Mouse (Mus musculus) heart, postnatal 0 days (tissue): ENCODE data around the gene Ipo7. TPM values are rescaled to one million over a fixed set of nuclear protein-coding genes. Genes with fewer than 3 reads are reported as not detected.

Experiments
- ATAC-seq: fragments of 200-750 bp; cut with Nextera tagmentation; 2 replicates; pipeline ENCODE4 v1.8.0; 2017; ENCODE audit warnings: low read depth, moderate number of reproducible peaks, moderate library complexity; ENCODE audit not compliant: insufficient read depth
- DNase-seq: peaks from one replicate; pipeline ENCODE4 v3.0.0-alpha.2; 2016; ENCODE audit warnings: low spot score
- H3K27ac ChIP-seq: fragments of 300-500 bp; sonication (generic); 2 replicates; pipeline ENCODE4 v1.5.1; 2014; ENCODE audit warnings: low read depth, mild to moderate bottlenecking
- H3K27me3 ChIP-seq: fragments of 300-500 bp; sonication (generic); 2 replicates; pipeline ENCODE4 v1.6.1; 2014; ENCODE audit warnings: low read length, mixed read lengths; ENCODE audit not compliant: control insufficient read depth, insufficient read depth
- H3K36me3 ChIP-seq: fragments of 300-500 bp; sonication (generic); replicated peaks from 2 replicates; pipeline ENCODE4 v1.6.1; 2014; ENCODE audit warnings: low read length, mixed read lengths; ENCODE audit not compliant: control insufficient read depth, insufficient read depth
- H3K4me1 ChIP-seq: fragments of 300-500 bp; sonication (generic); 2 replicates; pipeline ENCODE4 v1.6.1; 2014; ENCODE audit warnings: antibody characterized with exemption; ENCODE audit not compliant: control insufficient read depth, insufficient read depth
- H3K4me2 ChIP-seq: fragments of 300-500 bp; sonication (generic); 2 replicates; pipeline ENCODE4 v1.6.1; 2014; ENCODE audit warnings: low read depth, mild to moderate bottlenecking, low read length, moderate library complexity
- H3K4me3 ChIP-seq: fragments of 300-500 bp; sonication (generic); 2 replicates; pipeline ENCODE4 v1.5.1; 2014; ENCODE audit warnings: low read depth, low read length
- H3K9ac ChIP-seq: fragments of 300-500 bp; sonication (generic); replicated peaks from 2 replicates; pipeline ENCODE4 v1.6.1; 2014; ENCODE audit warnings: low read depth, low read length, mixed read lengths
- H3K9me3 ChIP-seq: fragments of 300-500 bp; sonication (generic); replicated peaks from 2 replicates; pipeline ENCODE4 v1.6.1; 2016; ENCODE audit warnings: low read length; ENCODE audit not compliant: control insufficient read depth
- CTCF ChIP-seq: IDR thresholded peaks from 2 replicates; pipeline ENCODE4 v1.5.1; 2016; ENCODE audit warnings: antibody characterized with exemption, control low read depth, low read depth
- EP300 ChIP-seq: IDR thresholded peaks from 2 replicates; pipeline ENCODE4 v1.6.1; 2016; ENCODE audit warnings: antibody characterized with exemption, low read depth
- WGBS: fragments of 180-500 bp; shearing (Covaris S2); extraction: QIAGEN DNeasy Blood & Tissue Kit; methylation state at CpG from one replicate; pipeline ENCODE4 v1.1.7; 2014; 5-methylcytosine and 5-hydroxymethylcytosine counted together
- polyA plus RNA-seq: library from polyadenylated mRNA; unstranded; fragments of >200 nt; fragmentation: Nextera tagmentation; extraction: Ambion mirVana; gene quantifications from 2 replicates; pipeline ENCODE4 v1.2.1, GENCODE M21; 2015
- total RNA-seq: library from RNA; depleted of rRNA; stranded (reverse); fragments of >200 nt; gene quantifications from 2 replicates; pipeline ENCODE4 v1.2.3, GENCODE M21; 2014; ENCODE audit warnings: low replicate concordance

The Ipo7 gene
- total and polyA plus RNA-seq, 2 experiments from 2014 or later, result 24.3 to 72.6 TPM

DNA sequence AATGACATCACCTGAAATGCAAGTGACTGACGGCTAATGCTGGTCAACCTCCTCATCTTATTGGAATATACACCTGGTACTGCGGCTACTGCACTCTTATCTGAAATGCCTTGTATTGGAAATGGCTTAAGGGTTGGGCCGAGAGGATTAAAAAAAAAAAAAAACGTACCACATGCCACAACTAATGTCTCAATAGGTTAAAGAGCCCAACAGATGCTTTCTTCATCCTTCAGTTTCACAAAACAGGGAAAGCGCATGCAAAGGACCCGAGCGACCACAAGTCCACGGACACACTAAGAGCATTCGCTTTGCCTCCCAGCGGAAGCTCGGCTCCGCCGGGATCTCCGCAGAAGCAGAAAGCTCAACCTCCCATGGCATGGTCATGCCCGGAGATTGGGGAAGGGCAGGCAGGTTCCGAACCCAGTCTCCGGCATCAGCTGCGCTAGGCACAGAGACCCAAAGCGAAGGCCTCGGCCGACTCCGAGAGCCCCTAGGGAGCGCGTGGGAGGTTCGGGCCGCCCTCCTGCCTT lies 42.7 kb downstream of the Ipo7 start:
- under 1% methylated on average over 26 of the region's 26 CpGs for WGBS

DNA sequence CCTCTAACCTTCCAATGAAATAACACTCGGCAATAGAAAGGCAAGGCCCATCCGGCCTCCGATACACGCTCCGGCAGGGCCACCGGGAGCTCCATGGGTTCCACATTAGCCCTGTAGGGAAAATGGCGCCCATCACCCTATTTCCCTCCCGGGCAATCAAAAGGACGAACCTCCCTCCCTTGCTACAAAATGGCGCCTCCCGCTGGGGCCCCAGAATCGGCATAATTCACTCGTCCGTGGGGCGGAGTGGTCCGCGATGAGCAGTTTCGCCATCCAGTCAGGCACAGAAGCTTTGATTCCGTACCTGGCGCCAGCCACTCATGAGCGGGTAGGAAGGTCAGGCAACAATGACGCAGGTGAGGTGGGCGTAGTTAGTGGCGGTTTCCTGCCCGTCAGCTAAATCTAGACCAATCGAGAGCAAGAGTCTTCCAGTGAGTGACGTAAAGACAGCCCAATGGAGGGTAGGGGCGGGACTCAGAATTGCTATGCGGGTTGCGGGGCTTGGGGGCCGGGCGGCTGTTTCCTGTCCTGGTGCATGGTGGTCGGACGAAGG lies 43.2 kb downstream of the Ipo7 start, which contains the start of gene Zfp143:
Zfp143 (plus strand) TSS at position 19 of the 553 bp plus-strand sequence.
- Histone ChIP-seq H3K27ac (peak within 1 kb of the TSS; percentile 100), H3K27me3 (no peaks in the 10 kb centered on the region), H3K9ac (peak within 1 kb of the TSS; percentile 91), H3K4me2 (peak within 1 kb of the TSS; percentile 75), H3K4me3 (peak within 1 kb of the TSS; percentile 70), H3K4me1 (peaks cover 16% of the 10 kb centered on the region; the same call in 1 of the 2 replicates), H3K9me3 (no peaks in the 10 kb centered on the region), H3K36me3 (peaks cover 9% of the 10 kb centered on the region)
- ATAC-seq (peak; percentile 96), DNase-seq (peak; percentile 100)
- WGBS, result under 1% methylated on average over 34 of the region's 34 CpGs
- TF ChIP-seq EP300, result peak; percentile 28; the same call in 1 of the 2 replicates
- no peak for TF ChIP-seq CTCF

More for the DNA sequence above, 42.7 kb downstream of the Ipo7 start:
- TF ChIP-seq CTCF (no peak), EP300 (no peak)
- DNase-seq (peak; percentile 31), ATAC-seq (peak; percentile 1; the same call in 1 of the 2 replicates)
- Histone ChIP-seq H3K27ac (peak overlapping the region; percentile 99), H3K4me1 (peaks cover 16% of the 10 kb centered on the region; the same call in 1 of the 2 replicates), H3K9me3 (no peaks in the 10 kb centered on the region), H3K4me3 (peak overlapping the region; percentile 69), H3K4me2 (peak overlapping the region; percentile 67), H3K27me3 (no peaks in the 10 kb centered on the region), H3K36me3 (peaks cover 12% of the 10 kb centered on the region), H3K9ac (peak overlapping the region; percentile 91)

DNA sequence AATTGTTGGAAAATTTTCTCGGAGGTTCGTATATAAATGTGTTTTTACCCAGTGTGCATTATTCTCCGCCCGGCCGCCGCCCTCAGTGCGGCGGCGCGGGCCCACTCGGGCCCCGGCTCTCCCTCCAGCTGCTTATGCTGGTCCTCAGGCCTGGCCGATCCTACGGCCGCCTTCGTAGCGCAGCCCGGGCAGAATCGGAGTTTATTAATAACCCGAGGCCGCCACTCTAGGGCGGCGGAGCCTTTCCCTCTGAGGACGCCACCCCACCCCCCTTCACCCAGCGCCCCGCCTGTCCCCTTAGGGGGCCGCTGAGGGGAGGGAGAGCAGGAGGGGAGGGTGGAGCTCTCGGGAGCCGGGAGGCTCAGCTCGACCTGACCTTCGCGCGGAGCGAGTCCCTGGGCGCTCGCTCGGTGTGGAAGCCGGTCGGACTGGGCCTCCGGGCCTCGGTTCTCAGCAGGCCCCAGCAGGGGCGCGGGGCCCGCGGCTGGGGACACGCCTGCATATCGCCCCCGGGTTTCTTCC lies 43.7 kb downstream of the Ipo7 start:
- Histone ChIP-seq H3K27me3 (no peaks in the 10 kb centered on the region), H3K4me3 (peak overlapping the region; percentile 70), H3K27ac (peak overlapping the region; percentile 100), H3K9me3 (no peaks in the 10 kb centered on the region), H3K9ac (peak overlapping the region; percentile 88), H3K4me2 (peak overlapping the region; percentile 75), H3K4me1 (peaks cover 16% of the 10 kb centered on the region; the same call in 1 of the 2 replicates), H3K36me3 (peaks cover 5% of the 10 kb centered on the region)
- peak; percentile 95 for DNase-seq
- TF ChIP-seq CTCF, result no peak
- peak; percentile 14; the same call in 1 of the 2 replicates for TF ChIP-seq EP300
- under 1% methylated on average over 48 of the region's 48 CpGs for WGBS
- peak; percentile 86 for ATAC-seq

DNA sequence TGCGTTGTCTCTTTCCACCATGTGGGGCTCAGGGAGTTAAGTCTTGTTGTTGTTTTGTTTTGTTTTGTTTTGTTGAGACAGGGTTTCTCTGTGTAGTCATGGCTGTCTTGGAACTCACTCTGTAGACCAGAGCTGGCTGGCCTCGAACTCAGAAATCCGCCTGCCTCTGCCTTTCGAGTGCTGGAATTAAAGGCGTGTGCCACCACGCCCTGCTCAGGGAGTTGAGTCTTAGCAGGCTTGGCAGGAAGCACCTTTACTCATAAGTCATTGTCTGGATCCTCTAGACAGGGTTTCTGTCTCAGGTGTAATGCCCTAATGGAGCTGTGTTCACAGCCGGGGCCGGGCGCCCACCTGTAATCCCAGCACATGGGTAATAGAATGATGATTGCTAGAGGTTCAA lies 45.7 kb downstream of the Ipo7 start:
- 0 out of 2 replicates have a peak overlapping the region, but pooled peaks have one; percentile 100 for H3K27ac ChIP-seq
- ATAC-seq (no peak), DNase-seq (no peak)
- H3K9ac ChIP-seq, result no peak overlapping the region
- no peaks in the 10 kb centered on the region for H3K9me3 ChIP-seq
- H3K4me1 ChIP-seq, result peaks cover 16% of the 10 kb centered on the region; the same call in 1 of the 2 replicates
- peaks cover 9% of the 10 kb centered on the region for H3K36me3 ChIP-seq
- 98% methylated on average over 9 of the region's 9 CpGs for WGBS
- H3K4me2 ChIP-seq, result no peak overlapping the region
- no peak for TF ChIP-seq EP300
- no peak for TF ChIP-seq CTCF
- H3K27me3 ChIP-seq, result no peaks in the 10 kb centered on the region
- H3K4me3 ChIP-seq, result no peak overlapping the region

DNA sequence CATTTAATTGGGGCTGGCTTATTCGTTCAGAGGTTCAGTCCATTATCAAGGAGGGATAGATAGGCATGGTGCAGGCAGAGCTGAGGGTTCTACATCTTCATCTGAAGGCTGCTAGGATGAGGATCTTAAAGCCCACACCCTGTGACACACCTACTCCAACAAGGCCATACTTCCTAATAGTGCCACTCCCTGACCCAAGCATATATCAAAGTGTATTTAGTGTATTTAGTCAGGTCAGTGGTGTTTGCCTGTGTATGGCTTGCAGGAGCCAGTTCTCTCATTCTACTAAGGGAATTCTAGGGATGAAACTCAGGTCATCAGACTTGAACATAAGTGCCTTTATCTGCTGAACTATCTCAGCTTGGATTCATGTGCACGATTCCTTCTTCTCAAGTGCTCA lies 51.0 kb downstream of the Ipo7 start:
- 78% methylated on average over 2 of the region's 2 CpGs for WGBS
- Histone ChIP-seq H3K36me3 (peaks cover 53% of the 10 kb centered on the region), H3K9me3 (no peaks in the 10 kb centered on the region), H3K4me2 (no peak overlapping the region), H3K9ac (no peak overlapping the region), H3K27me3 (no peaks in the 10 kb centered on the region), H3K27ac (no peak overlapping the region), H3K4me3 (no peak overlapping the region), H3K4me1 (no peaks in the 10 kb centered on the region)
- TF ChIP-seq EP300, result no peak
- TF ChIP-seq CTCF, result no peak
- ATAC-seq, result no peak
- no peak for DNase-seq
